Mouse (Mus musculus) limb, embryonic 15.5 days (tissue): ENCODE data around the gene Dync1i1. TPM values are rescaled to one million over a fixed set of nuclear protein-coding genes. Genes with fewer than 3 reads are reported as not detected.

Source experiments
- ATAC-seq: fragments of 200-750 bp; cut with Nextera tagmentation; 2 replicates; pipeline ENCODE4 v1.8.0; 2017; ENCODE audit warnings: low read depth, moderate TSS enrichment; ENCODE audit not compliant: insufficient number of reproducible peaks, low FRiP score, low TSS enrichment
- H3K27ac ChIP-seq: fragments of 300-500 bp; sonication (generic); 2 replicates; pipeline ENCODE4 v1.5.1; 2015; ENCODE audit warnings: moderate library complexity, mild to moderate bottlenecking, inconsistent platforms
- H3K27me3 ChIP-seq: fragments of 300-500 bp; sonication (generic); 2 replicates; pipeline ENCODE4 v1.6.1; 2015; ENCODE audit warnings: inconsistent platforms
- H3K36me3 ChIP-seq: fragments of 300-500 bp; sonication (generic); 2 replicates; pipeline ENCODE4 v1.6.1; 2015; ENCODE audit warnings: inconsistent platforms
- H3K4me1 ChIP-seq: fragments of 300-500 bp; sonication (generic); 2 replicates; pipeline ENCODE4 v1.6.1; 2015; ENCODE audit warnings: inconsistent platforms
- H3K4me2 ChIP-seq: fragments of 300-500 bp; sonication (generic); 2 replicates; pipeline ENCODE4 v1.6.1; 2015; ENCODE audit warnings: mild to moderate bottlenecking, inconsistent platforms
- H3K4me3 ChIP-seq: fragments of 300-500 bp; sonication (generic); 2 replicates; pipeline ENCODE4 v1.5.1; 2015; ENCODE audit warnings: mild to moderate bottlenecking, inconsistent platforms
- H3K9ac ChIP-seq: fragments of 300-500 bp; sonication (generic); 2 replicates; pipeline ENCODE4 v1.6.1; 2015; ENCODE audit warnings: inconsistent platforms
- H3K9me3 ChIP-seq: fragments of 300-500 bp; sonication (generic); 2 replicates; pipeline ENCODE4 v1.6.1; 2016; ENCODE audit warnings: inconsistent platforms
- WGBS: fragments of 180-500 bp; shearing (Covaris S2); methylation state at CpG from one replicate; pipeline ENCODE4 v1.1.7; 2015; 5-methylcytosine and 5-hydroxymethylcytosine counted together
- polyA plus RNA-seq: library from polyadenylated mRNA; unstranded; fragments of >200 nt; fragmentation: Nextera tagmentation; extraction: Ambion mirVana; gene quantifications from 2 replicates; pipeline ENCODE4 v1.2.1, GENCODE M21; 2015

Dync1i1 gene
- polyA plus RNA-seq, 1 experiment from 2014 or later = 8.6 TPM

DNA sequence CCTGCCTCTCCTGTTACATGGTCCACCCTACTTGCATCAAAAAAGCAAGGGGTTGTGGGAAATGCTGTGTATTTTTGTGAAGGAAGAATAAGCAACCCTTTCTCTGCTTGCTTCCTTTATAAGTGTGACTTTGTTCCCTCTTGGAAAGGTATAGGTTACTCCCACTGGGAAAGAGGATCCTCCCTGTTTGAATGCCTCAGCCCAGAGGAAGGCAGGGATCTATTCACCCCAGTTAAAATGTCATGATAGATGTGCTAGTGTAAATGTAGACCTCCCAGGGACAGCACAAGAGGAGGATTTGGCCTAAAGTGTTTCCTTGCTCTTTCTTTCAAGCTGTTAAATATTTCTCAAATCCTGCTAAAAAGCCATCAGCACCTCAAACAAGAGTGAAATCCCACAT lies 9.0 kb downstream of the Dync1i1 start:
- no peak for ATAC-seq

DNA sequence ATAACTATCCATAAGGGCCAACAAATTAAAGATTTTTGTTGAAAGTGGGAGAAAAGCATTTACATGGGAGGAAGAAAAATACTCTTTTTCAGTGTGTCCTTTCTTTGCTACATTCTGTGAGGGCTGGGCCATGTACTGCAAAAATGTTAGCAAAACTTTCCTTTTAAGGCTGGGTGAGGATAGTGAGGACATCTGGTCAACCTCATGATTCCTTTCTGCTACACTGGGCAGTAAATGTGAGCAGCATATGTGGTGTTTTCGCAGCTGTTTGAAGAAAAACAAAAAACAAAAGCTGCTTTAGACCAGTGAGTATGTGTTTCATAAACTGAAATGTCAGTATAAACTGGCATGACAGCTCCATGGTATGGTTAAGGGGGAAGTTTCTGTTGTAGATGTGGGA lies 9.4 kb downstream of the Dync1i1 start:
- H3K9me3 ChIP-seq = no peaks in the 10 kb centered on the region
- no peak for ATAC-seq
- no peak overlapping the region for H3K4me3 ChIP-seq
- no peaks in the 10 kb centered on the region for H3K4me1 ChIP-seq
- H3K36me3 ChIP-seq = no peaks in the 10 kb centered on the region
- WGBS = 75% methylated on average over 1 of the region's 1 CpGs
- no peak overlapping the region for H3K4me2 ChIP-seq
- no peaks in the 10 kb centered on the region for H3K27me3 ChIP-seq
- H3K27ac ChIP-seq = no peak overlapping the region
- no peak overlapping the region for H3K9ac ChIP-seq

More for the DNA sequence above, 9.0 kb downstream of the Dync1i1 start:
- no peaks in the 10 kb centered on the region for H3K27me3 ChIP-seq
- H3K9ac ChIP-seq = no peak overlapping the region
- H3K4me1 ChIP-seq = no peaks in the 10 kb centered on the region
- no peak overlapping the region for H3K27ac ChIP-seq
- no peak overlapping the region for H3K4me3 ChIP-seq
- H3K4me2 ChIP-seq = no peak overlapping the region
- H3K9me3 ChIP-seq = no peaks in the 10 kb centered on the region
- H3K36me3 ChIP-seq = no peaks in the 10 kb centered on the region

DNA sequence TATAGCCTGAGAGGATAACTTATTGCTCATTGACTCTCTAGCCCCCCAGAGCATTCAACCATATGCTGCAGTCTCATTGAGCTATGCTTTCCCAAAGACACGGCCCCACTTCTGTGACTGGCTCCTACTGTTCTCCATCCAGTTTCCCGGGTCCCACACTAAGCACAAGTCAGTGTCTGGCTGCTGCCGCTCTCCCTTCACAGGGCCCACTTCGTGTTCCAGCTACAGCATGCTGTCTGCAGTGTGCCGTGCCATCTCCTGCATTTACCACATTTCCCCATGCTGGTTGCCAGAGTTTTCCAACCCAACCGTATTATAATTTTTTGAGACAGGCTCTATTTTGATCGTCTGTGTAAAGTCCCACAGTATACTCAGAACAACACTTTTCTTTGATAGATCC lies 14.3 kb downstream of the Dync1i1 start:
- no peaks in the 10 kb centered on the region for H3K4me1 ChIP-seq
- ATAC-seq = no peak
- no peaks in the 10 kb centered on the region for H3K36me3 ChIP-seq
- H3K27ac ChIP-seq = no peak overlapping the region
- WGBS = 80% methylated on average over 7 of the region's 7 CpGs
- no peaks in the 10 kb centered on the region for H3K27me3 ChIP-seq
- H3K4me3 ChIP-seq = no peak overlapping the region
- H3K9me3 ChIP-seq = no peaks in the 10 kb centered on the region
- no peak overlapping the region for H3K4me2 ChIP-seq
- H3K9ac ChIP-seq = no peak overlapping the region

DNA sequence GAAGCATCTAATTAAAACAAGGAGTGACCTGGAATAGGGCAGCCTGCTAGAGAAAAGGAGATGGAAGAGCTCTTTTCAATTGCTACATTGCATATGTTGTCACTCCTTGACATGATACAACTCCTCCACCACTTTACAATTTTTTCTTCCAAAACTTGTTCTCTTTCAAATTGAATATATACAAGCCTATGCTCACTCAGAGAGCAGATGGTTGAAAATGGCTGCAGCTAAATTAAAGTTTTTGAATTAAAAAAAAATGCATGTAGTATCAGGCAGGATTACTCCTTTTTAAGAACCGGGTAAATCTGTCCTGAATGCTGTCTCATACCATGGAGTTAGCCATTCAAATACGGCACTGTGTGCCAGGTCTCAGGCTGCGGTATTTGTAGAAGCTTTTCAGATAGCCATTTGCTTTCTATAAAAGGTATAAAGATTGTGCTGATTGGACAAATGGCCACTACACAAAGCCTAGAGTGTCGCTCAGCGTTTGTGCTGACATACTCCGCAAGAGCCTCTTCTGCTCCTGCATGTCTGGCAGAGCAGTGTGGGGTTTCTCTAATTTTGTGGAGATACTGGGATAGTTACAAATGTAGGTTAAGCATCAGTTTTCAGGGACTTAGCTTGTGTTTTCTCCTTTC lies 16.1 kb downstream of the Dync1i1 start:
- Histone ChIP-seq H3K27ac (no peak overlapping the region), H3K4me1 (no peaks in the 10 kb centered on the region), H3K27me3 (no peaks in the 10 kb centered on the region), H3K9me3 (no peaks in the 10 kb centered on the region), H3K36me3 (no peaks in the 10 kb centered on the region), H3K4me2 (no peak overlapping the region), H3K9ac (no peak overlapping the region), H3K4me3 (no peak overlapping the region)
- ATAC-seq = no peak
- 85% methylated on average over 6 of the region's 6 CpGs for WGBS

DNA sequence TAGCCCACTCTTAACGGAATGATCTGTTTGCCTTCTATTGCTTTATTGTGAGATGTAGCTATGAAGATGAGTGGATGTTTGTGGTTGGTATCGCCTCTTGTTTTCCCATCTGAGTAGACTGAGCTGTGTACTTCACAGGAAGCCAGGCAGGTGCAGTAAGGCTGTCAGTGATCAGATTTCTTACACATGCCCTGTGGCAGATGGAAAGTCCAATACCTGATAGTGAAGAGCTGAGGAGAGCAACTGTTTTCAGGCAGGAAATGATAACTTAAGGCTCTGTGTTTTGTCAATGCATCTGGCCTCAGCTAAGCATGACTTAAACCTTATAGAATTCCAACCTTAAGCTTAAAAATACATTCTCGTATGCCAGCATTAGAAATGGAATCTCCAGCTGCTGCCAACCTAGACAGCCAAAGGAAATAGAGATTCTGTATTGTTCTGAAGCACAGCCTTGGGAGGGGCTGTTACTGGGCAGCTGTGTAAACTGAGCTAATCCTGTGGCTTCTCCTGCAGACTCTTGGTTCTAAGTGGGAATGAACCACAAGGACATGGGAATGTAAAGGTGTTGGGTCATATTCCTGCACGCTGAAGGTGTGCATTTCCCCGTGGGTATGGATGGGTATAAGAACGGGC lies 24.8 kb downstream of the Dync1i1 start:
- 61% methylated on average over 6 of the region's 6 CpGs for WGBS
- Histone ChIP-seq H3K27ac (no peak overlapping the region), H3K9ac (no peak overlapping the region), H3K4me3 (no peak overlapping the region), H3K4me2 (no peak overlapping the region), H3K27me3 (no peaks in the 10 kb centered on the region), H3K36me3 (no peaks in the 10 kb centered on the region), H3K9me3 (no peaks in the 10 kb centered on the region), H3K4me1 (0 out of 2 replicates have a peak, but pooled peaks cover 5% of the 10 kb centered on the region)
- ATAC-seq = peak; percentile 58; the same call in 1 of the 2 replicates

DNA sequence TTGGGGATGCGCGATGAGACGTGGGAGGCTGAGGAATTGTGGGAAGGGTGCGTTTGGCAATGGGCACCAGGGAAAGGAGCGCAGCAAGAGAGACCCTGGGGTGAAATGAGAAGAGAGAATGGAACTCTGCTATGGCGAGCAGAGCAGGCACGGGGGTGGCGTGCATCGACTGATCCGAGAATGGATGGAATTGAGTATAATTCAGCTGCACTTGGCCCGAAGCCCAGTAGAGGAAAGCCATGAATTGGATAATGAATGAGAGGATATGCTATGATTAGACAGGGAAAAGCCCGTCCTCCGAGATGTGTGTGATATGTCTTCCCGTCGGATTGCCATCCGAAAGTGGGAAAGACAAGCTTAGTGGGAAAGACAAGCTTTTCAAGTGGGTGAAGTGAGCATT lies 26.7 kb downstream of the Dync1i1 start:
- H3K4me2 ChIP-seq = no peak overlapping the region
- H3K9me3 ChIP-seq = no peaks in the 10 kb centered on the region
- no peak for ATAC-seq
- H3K4me3 ChIP-seq = no peak overlapping the region
- no peak overlapping the region for H3K27ac ChIP-seq
- H3K4me1 ChIP-seq = 0 out of 2 replicates have a peak, but pooled peaks cover 5% of the 10 kb centered on the region
- H3K9ac ChIP-seq = no peak overlapping the region
- no peaks in the 10 kb centered on the region for H3K27me3 ChIP-seq
- 64% methylated on average over 16 of the region's 16 CpGs for WGBS
- no peaks in the 10 kb centered on the region for H3K36me3 ChIP-seq

DNA sequence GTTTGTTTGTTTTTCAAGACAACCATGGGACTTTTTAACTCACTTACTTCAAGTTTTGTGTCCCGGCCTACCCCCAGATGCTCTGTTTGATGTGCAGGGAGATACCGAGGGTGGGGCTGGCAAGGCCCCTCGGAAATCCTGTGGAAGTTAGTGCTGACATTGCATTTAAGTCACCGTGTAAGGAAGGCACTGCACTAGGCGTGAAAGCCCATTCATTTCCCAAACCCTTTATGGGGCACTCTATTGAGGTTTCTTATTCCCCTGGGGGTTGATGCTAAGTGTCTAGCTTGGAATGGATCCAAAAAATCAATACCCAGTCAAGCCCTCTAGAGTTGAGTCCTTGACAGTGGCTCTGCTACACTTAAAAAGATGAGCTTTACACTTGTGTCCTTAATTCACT lies 27.2 kb downstream of the Dync1i1 start:
- WGBS = 66% methylated on average over 5 of the region's 5 CpGs
- Histone ChIP-seq H3K36me3 (no peaks in the 10 kb centered on the region), H3K27ac (no peak overlapping the region), H3K4me3 (no peak overlapping the region), H3K9me3 (no peaks in the 10 kb centered on the region), H3K9ac (no peak overlapping the region), H3K4me1 (0 out of 2 replicates have a peak, but pooled peaks cover 5% of the 10 kb centered on the region), H3K27me3 (no peaks in the 10 kb centered on the region), H3K4me2 (no peak overlapping the region)
- ATAC-seq = no peak

DNA sequence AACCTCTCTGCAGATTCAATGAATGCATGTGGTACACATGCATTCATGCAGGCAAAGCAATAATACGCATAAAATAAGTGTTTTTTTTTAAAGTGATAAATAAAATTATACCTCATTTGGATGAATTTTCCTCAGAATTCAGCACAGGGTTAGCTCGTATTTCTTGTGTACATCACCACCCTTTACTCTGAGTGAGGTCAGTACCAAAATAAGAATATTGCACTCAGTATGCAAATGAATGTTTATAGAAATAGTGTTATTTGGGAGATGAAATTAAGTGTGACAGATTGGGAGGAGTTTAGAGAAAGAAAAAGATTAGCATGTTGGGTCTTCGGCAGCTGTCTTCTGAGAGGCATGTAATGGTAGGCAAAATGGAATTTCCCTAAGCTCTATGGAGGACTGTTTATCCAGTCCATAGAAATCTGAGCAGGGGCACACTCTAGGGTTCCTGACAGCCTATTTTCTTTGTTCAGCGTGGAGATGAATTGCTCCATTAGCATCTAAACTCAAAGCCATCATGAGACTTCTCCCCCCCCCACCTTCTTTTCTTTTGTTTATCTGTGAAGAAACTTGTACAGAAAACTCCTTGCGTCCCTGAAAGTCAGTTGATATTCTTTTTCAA lies 31.2 kb downstream of the Dync1i1 start:
- whole genome bisulfite sequencing = 77% methylated on average over 5 of the region's 5 CpGs
- 0 out of 2 replicates have a peak, but pooled peaks cover 2% of the 10 kb centered on the region for H3K4me1 ChIP-seq
- H3K9me3 ChIP-seq = no peaks in the 10 kb centered on the region
- no peak overlapping the region for H3K27ac ChIP-seq
- H3K27me3 ChIP-seq = no peaks in the 10 kb centered on the region
- no peak for ATAC-seq
- no peak overlapping the region for H3K4me2 ChIP-seq
- H3K9ac ChIP-seq = no peak overlapping the region
- no peak overlapping the region for H3K4me3 ChIP-seq
- H3K36me3 ChIP-seq = no peaks in the 10 kb centered on the region

DNA sequence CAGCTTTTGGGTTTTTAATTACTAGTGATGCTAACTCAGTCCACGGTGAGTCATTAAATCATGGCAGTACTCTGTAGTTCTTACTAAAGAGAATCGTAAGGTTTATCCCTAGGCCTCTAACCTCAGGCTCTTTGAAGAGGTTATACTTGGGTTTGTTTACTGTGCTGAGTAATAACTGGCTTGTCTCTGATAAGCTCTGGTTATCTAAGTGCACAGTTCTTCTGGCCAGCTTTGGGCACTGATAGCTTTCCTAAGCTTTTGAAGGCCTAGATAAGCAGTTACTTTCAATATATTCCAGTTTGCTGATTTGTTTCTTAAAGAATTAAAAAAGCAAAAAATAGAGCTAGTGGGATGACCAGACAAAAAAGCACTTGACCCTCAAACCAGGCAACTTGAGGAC lies 37.5 kb downstream of the Dync1i1 start:
- no peak for ATAC-seq
- Histone ChIP-seq H3K9ac (no peak overlapping the region), H3K27ac (no peak overlapping the region), H3K36me3 (no peaks in the 10 kb centered on the region), H3K4me1 (no peaks in the 10 kb centered on the region), H3K9me3 (no peaks in the 10 kb centered on the region), H3K4me2 (no peak overlapping the region), H3K4me3 (no peak overlapping the region), H3K27me3 (no peaks in the 10 kb centered on the region)
- WGBS = 58% methylated on average over 2 of the region's 2 CpGs

DNA sequence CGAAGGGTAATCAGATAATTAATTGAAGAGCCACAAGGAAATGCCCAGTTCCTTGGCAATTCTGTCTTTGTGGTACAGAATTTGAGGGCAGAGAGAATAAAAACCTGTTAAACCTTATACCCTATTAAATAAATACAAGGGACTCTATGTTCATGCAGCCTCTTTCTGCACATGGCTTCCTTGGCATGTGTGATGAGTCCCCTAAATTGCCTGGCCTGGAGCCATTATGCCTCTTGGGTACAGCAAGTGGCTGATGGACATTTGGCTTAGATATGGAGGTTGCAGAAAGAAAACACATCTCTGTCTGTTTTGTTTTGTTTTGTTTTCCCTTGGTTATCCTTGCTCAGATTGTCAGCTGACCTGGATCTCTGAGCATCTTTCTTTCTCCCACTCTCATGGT lies 43.1 kb downstream of the Dync1i1 start:
- H3K36me3 ChIP-seq = no peaks in the 10 kb centered on the region
- H3K9ac ChIP-seq = no peak overlapping the region
- WGBS = 72% methylated on average over 1 of the region's 1 CpGs
- H3K4me3 ChIP-seq = no peak overlapping the region
- no peak overlapping the region for H3K4me2 ChIP-seq
- no peaks in the 10 kb centered on the region for H3K9me3 ChIP-seq
- H3K4me1 ChIP-seq = no peaks in the 10 kb centered on the region
- no peak overlapping the region for H3K27ac ChIP-seq
- H3K27me3 ChIP-seq = no peaks in the 10 kb centered on the region
- no peak for ATAC-seq

DNA sequence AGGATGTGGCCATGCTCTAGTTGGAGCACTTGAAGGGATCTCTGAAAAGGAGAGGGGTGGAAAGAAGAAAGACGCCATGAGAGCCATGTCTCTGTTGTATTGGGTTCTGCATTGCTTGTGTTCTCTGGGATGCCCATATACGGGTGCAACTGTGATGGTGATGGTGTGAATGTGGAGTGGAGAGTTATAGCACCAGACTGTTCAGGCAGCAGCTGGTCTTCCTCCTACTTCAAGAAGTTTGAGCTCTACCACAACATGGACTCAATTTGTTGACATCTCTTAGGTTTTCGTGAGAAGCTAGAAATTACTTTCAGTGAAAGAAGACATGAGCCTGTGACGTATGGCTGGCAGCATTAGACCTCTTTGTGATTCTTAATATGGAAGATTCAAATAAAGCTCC lies 44.8 kb downstream of the Dync1i1 start:
- Histone ChIP-seq H3K9ac (no peak overlapping the region), H3K27me3 (no peaks in the 10 kb centered on the region), H3K27ac (no peak overlapping the region), H3K9me3 (no peaks in the 10 kb centered on the region), H3K4me2 (no peak overlapping the region), H3K4me1 (no peaks in the 10 kb centered on the region), H3K36me3 (no peaks in the 10 kb centered on the region), H3K4me3 (no peak overlapping the region)
- 88% methylated on average over 4 of the region's 4 CpGs for WGBS
- ATAC-seq = no peak

DNA sequence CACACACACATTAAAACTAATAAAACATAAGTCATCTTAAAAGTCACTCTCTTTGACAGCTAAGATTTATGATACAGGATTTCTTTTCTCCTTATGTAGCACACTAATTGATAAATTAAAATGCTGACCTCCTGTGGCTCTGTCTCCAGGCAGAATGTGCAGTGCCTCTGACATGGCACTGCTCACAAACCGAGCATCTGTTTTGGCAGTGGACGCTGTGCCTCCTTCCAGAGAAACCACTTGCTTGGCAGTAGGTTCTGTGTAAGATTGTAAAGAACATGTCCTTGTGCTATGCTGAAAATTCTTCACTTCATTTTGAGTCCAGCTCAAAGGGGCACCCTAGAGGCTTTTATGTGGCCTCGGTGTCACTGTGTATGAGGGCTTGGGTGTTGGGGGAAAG lies 50.0 kb downstream of the Dync1i1 start:
- Histone ChIP-seq H3K4me2 (no peak overlapping the region), H3K27ac (no peak overlapping the region)
- WGBS = 41% methylated on average over 3 of the region's 3 CpGs

More for the DNA sequence above, 50.0 kb downstream of the Dync1i1 start:
- no peak overlapping the region for H3K4me3 ChIP-seq
- H3K4me1 ChIP-seq = no peaks in the 10 kb centered on the region
- no peak overlapping the region for H3K9ac ChIP-seq
- H3K36me3 ChIP-seq = no peaks in the 10 kb centered on the region
- H3K27me3 ChIP-seq = no peaks in the 10 kb centered on the region
- ATAC-seq = no peak
- H3K9me3 ChIP-seq = no peaks in the 10 kb centered on the region
